Mouse (Mus musculus) testis, adult 2 months (tissue): ENCODE data around the gene 1700102P08Rik. TPM values are rescaled to one million over a fixed set of nuclear protein-coding genes. Genes with fewer than 3 reads are reported as not detected.

Experiments used
- H3K27ac ChIP-seq: fragments of 200-500 bp; 2 replicates; pipeline ENCODE4 v1.5.1; 2012; ENCODE audit warnings: low read depth, low read length; ENCODE audit not compliant: control insufficient read depth, insufficient read depth
- H3K27me3 ChIP-seq: fragments of 200-500 bp; 2 replicates; pipeline ENCODE4 v1.6.1; 2012; ENCODE audit warnings: mild to moderate bottlenecking, low read length, moderate library complexity; ENCODE audit not compliant: control insufficient read depth, insufficient read depth
- H3K36me3 ChIP-seq: fragments of 200-500 bp; 2 replicates; pipeline ENCODE4 v1.6.1; 2012; ENCODE audit warnings: mild to moderate bottlenecking, low read length; ENCODE audit not compliant: control insufficient read depth, insufficient read depth
- H3K4me1 ChIP-seq: fragments of 200-500 bp; 2 replicates; pipeline ENCODE4 v1.6.1; 2012; ENCODE audit warnings: low read length; ENCODE audit not compliant: control insufficient read depth, insufficient read depth
- H3K4me3 ChIP-seq: fragments of 200-500 bp; 2 replicates; pipeline ENCODE4 v1.5.1; 2012; ENCODE audit warnings: low read depth, mild to moderate bottlenecking, low read length, moderate library complexity, mixed read lengths; ENCODE audit not compliant: control insufficient read depth
- CTCF ChIP-seq: fragments of 200-500 bp; IDR thresholded peaks from 2 replicates; pipeline ENCODE4 v1.5.1; 2012; ENCODE audit warnings: low read depth, mild to moderate bottlenecking, inconsistent platforms, low read length, moderate library complexity; ENCODE audit not compliant: control insufficient read depth, insufficient read depth, insufficient replicate concordance
- POLR2A ChIP-seq: fragments of 200-500 bp; IDR thresholded peaks from 2 replicates; pipeline ENCODE4 v1.6.1; 2012; ENCODE audit warnings: low read depth, mild to moderate bottlenecking, inconsistent platforms, low read length, moderate library complexity; ENCODE audit not compliant: control insufficient read depth
- polyA plus RNA-seq: library from polyadenylated mRNA; depleted of rRNA; stranded (reverse); fragments of >200 nt; gene quantifications from 2 replicates; pipeline ENCODE4 v1.2.3, GENCODE M21; 2012

Gene 1700102P08Rik
- polyA plus RNA-seq, 1 experiment, result 72.2 TPM

- no peak for TF ChIP-seq POLR2A
- TF ChIP-seq CTCF, result no peak
- H3K4me3 ChIP-seq, result peak overlapping the region; percentile 88
- H3K27ac ChIP-seq, result peak overlapping the region; percentile 98
- H3K4me1 ChIP-seq, result peaks cover 13% of the 10 kb centered on the region
- H3K27me3 ChIP-seq, result no peaks in the 10 kb centered on the region
- H3K36me3 ChIP-seq, result peaks cover 9% of the 10 kb centered on the region
Observed at GRCm38 (mm10) chr9:108394191-108394590, 1.6 kb downstream of the 1700102P08Rik start.

- TF ChIP-seq CTCF, result no peak
- no peak for TF ChIP-seq POLR2A
- Histone ChIP-seq H3K4me1 (peaks cover 11% of the 10 kb centered on the region), H3K4me3 (peak overlapping the region; percentile 47; the same call in 1 of the 2 replicates), H3K27ac (no peak overlapping the region; the same call in 1 of the 2 replicates), H3K36me3 (peaks cover 9% of the 10 kb centered on the region), H3K27me3 (no peaks in the 10 kb centered on the region)
Observed at GRCm38 (mm10) chr9:108395427-108395826, 2.8 kb downstream of the 1700102P08Rik start.

GRCm38 (mm10) chr9:108398324-108398723 is 5.7 kb downstream of the 1700102P08Rik start:
- no peak for TF ChIP-seq CTCF
- TF ChIP-seq POLR2A, result no peak
- no peak overlapping the region for H3K4me3 ChIP-seq
- peaks cover 3% of the 10 kb centered on the region for H3K4me1 ChIP-seq
- H3K27ac ChIP-seq, result no peak overlapping the region
- H3K27me3 ChIP-seq, result no peaks in the 10 kb centered on the region
- peaks cover 12% of the 10 kb centered on the region for H3K36me3 ChIP-seq

- Histone ChIP-seq H3K4me3 (peak overlapping the region; percentile 53), H3K27ac (peak overlapping the region; percentile 89)
Observed at GRCm38 (mm10) chr9:108401186-108401960, 8.8 kb downstream of the 1700102P08Rik start.

GRCm38 (mm10) chr9:108403081-108403480 is 10.5 kb downstream of the 1700102P08Rik start:
- peaks cover 5% of the 10 kb centered on the region for H3K36me3 ChIP-seq
- H3K27ac ChIP-seq, result peak overlapping the region; percentile 46; the same call in 1 of the 2 replicates
- no peaks in the 10 kb centered on the region for H3K27me3 ChIP-seq
- H3K4me3 ChIP-seq, result peak overlapping the region; percentile 20; the same call in 1 of the 2 replicates
- H3K4me1 ChIP-seq, result peaks cover 4% of the 10 kb centered on the region
- TF ChIP-seq POLR2A (no peak), CTCF (no peak)

More at GRCm38 (mm10) chr9:108401186-108401960, 8.8 kb downstream of the 1700102P08Rik start:
- TF ChIP-seq POLR2A (peak; percentile 23; the same call in 1 of the 2 replicates), CTCF (no peak)
- Histone ChIP-seq H3K36me3 (peaks cover 8% of the 10 kb centered on the region), H3K27me3 (no peaks in the 10 kb centered on the region), H3K4me1 (peaks cover 4% of the 10 kb centered on the region)

- peak overlapping the region; percentile 43 for H3K27ac ChIP-seq
- peaks cover 4% of the 10 kb centered on the region for H3K4me1 ChIP-seq
- no peak overlapping the region for H3K4me3 ChIP-seq
- TF ChIP-seq CTCF, result no peak
- no peak for TF ChIP-seq POLR2A
- H3K36me3 ChIP-seq, result peaks cover 5% of the 10 kb centered on the region
- H3K27me3 ChIP-seq, result no peaks in the 10 kb centered on the region
Observed at GRCm38 (mm10) chr9:108404451-108404850, 11.8 kb downstream of the 1700102P08Rik start.

- Histone ChIP-seq H3K27ac (no peak overlapping the region), H3K36me3 (no peaks in the 10 kb centered on the region), H3K4me1 (peaks cover 2% of the 10 kb centered on the region; the same call in 1 of the 2 replicates), H3K27me3 (no peaks in the 10 kb centered on the region), H3K4me3 (no peak overlapping the region)
- TF ChIP-seq POLR2A (no peak), CTCF (no peak)
Observed at GRCm38 (mm10) chr9:108409535-108409934, 16.9 kb downstream of the 1700102P08Rik start.
